Mouse (Mus musculus): Measurements from ENCODE around the gene C1qtnf5. TPM values are rescaled to one million over a fixed set of nuclear protein-coding genes. Genes with fewer than 3 reads are reported as not detected.

C1qtnf5 gene
- polyA plus RNA-seq, 1 experiment from 2014 or later, result 2.8 TPM

- 7% methylated on average over 9 of the region's 9 CpGs for WGBS
- peak overlapping the region; percentile 67 for H3K4me2 ChIP-seq
- peak overlapping the region; percentile 38 for H3K4me3 ChIP-seq (replicated peaks)
- peak overlapping the region; percentile 17; the same call in 1 of the 2 replicates for H3K9ac ChIP-seq
- peaks cover 27% of the 10 kb centered on the region for H3K4me1 ChIP-seq
- no peak for ATAC-seq (ENCODE audit: insufficient read depth, low FRiP score, low read depth)
- H3K27ac ChIP-seq, result peak overlapping the region; percentile 93
- no peaks in the 10 kb centered on the region for H3K36me3 ChIP-seq
- H3K9me3 ChIP-seq, result no peaks in the 10 kb centered on the region
- no peaks in the 10 kb centered on the region for H3K27me3 ChIP-seq (replicated peaks)
Observed at GRCm38 (mm10) chr9:44129633-44130032, 22.6 kb downstream of the C1qtnf5 start.

- H3K4me1 ChIP-seq, result peaks cover 31% of the 10 kb centered on the region
- peak overlapping the region; percentile 17; the same call in 1 of the 2 replicates for H3K9ac ChIP-seq
- H3K27ac ChIP-seq, result peak overlapping the region; percentile 93
- peak overlapping the region; percentile 67 for H3K4me2 ChIP-seq
- no peaks in the 10 kb centered on the region for H3K36me3 ChIP-seq
- H3K27me3 ChIP-seq (replicated peaks), result no peaks in the 10 kb centered on the region
- no peaks in the 10 kb centered on the region for H3K9me3 ChIP-seq
- ATAC-seq (ENCODE audit: insufficient read depth, low FRiP score, low read depth), result peak; percentile 59
- H3K4me3 ChIP-seq (replicated peaks), result peak overlapping the region; percentile 38
- 0% methylated on average over 27 of the region's 27 CpGs for WGBS
Observed at GRCm38 (mm10) chr9:44130034-44130433, 23.0 kb downstream of the C1qtnf5 start.

- peak overlapping the region; percentile 90 for H3K27ac ChIP-seq
- no peaks in the 10 kb centered on the region for H3K36me3 ChIP-seq
- ATAC-seq (ENCODE audit: insufficient read depth, low FRiP score, low read depth), result peak; percentile 9; the same call in 1 of the 2 replicates
- H3K27me3 ChIP-seq (replicated peaks), result no peaks in the 10 kb centered on the region
- no peak overlapping the region for H3K9ac ChIP-seq
- peak overlapping the region; percentile 67 for H3K4me2 ChIP-seq
- WGBS, result 25% methylated on average over 19 of the region's 19 CpGs
- peak overlapping the region; percentile 38; the same call in 1 of the 2 replicates for H3K4me3 ChIP-seq (replicated peaks)
- H3K4me1 ChIP-seq, result peaks cover 30% of the 10 kb centered on the region
- H3K9me3 ChIP-seq, result no peaks in the 10 kb centered on the region
Observed at GRCm38 (mm10) chr9:44130581-44131275, 23.7 kb downstream of the C1qtnf5 start.

GRCm38 (mm10) chr9:44131276-44131590 lies 24.2 kb downstream of the C1qtnf5 start:
- H3K4me1 ChIP-seq, result peaks cover 32% of the 10 kb centered on the region
- H3K27me3 ChIP-seq (replicated peaks), result no peaks in the 10 kb centered on the region
- WGBS, result 43% methylated on average over 7 of the region's 7 CpGs
- no peak overlapping the region; the same call in 1 of the 2 replicates for H3K4me2 ChIP-seq
- H3K27ac ChIP-seq, result peak overlapping the region; percentile 90
- H3K9ac ChIP-seq, result no peak overlapping the region
- no peaks in the 10 kb centered on the region for H3K9me3 ChIP-seq
- H3K4me3 ChIP-seq (replicated peaks), result no peak overlapping the region
- no peaks in the 10 kb centered on the region for H3K36me3 ChIP-seq
- ATAC-seq (ENCODE audit: insufficient read depth, low FRiP score, low read depth), result no peak

- ATAC-seq (ENCODE audit: insufficient read depth, low FRiP score, low read depth), result no peak
- Histone ChIP-seq H3K27me3 (replicated peaks) (no peaks in the 10 kb centered on the region), H3K36me3 (no peaks in the 10 kb centered on the region), H3K4me2 (no peak overlapping the region), H3K4me1 (peaks cover 28% of the 10 kb centered on the region), H3K27ac (no peak overlapping the region), H3K4me3 (replicated peaks) (no peak overlapping the region), H3K9ac (no peak overlapping the region), H3K9me3 (no peaks in the 10 kb centered on the region)
- WGBS, result 62% methylated on average over 5 of the region's 5 CpGs
Observed at GRCm38 (mm10) chr9:44132200-44132599, 25.2 kb downstream of the C1qtnf5 start.

- no peak for ATAC-seq (ENCODE audit: insufficient read depth, low FRiP score, low read depth)
- Histone ChIP-seq H3K9me3 (no peaks in the 10 kb centered on the region), H3K4me1 (peaks cover 28% of the 10 kb centered on the region), H3K4me2 (peak overlapping the region; percentile 92), H3K36me3 (no peaks in the 10 kb centered on the region), H3K27ac (peak overlapping the region; percentile 87), H3K9ac (no peak overlapping the region), H3K27me3 (replicated peaks) (no peaks in the 10 kb centered on the region), H3K4me3 (replicated peaks) (peak overlapping the region; percentile 65)
- 11% methylated on average over 2 of the region's 2 CpGs for WGBS
Observed at GRCm38 (mm10) chr9:44133287-44133686, 26.2 kb downstream of the C1qtnf5 start.

GRCm38 (mm10) chr9:44134101-44134850 lies 27.2 kb downstream of the C1qtnf5 start, which contains the start of gene Mcam:
Gene Mcam (plus strand): TSS chr9:44134469.
- Histone ChIP-seq H3K4me1 (peaks cover 28% of the 10 kb centered on the region), H3K9ac (peak within 1 kb of the TSS; percentile 78), H3K27ac (peak within 1 kb of the TSS; percentile 87), H3K9me3 (no peaks in the 10 kb centered on the region), H3K4me2 (peak within 1 kb of the TSS; percentile 92), H3K4me3 (replicated peaks) (peak within 1 kb of the TSS; percentile 65), H3K27me3 (replicated peaks) (no peaks in the 10 kb centered on the region), H3K36me3 (no peaks in the 10 kb centered on the region)
- ATAC-seq (ENCODE audit: insufficient read depth, low FRiP score, low read depth), result peak; percentile 21; the same call in 1 of the 2 replicates
- under 1% methylated on average over 50 of the region's 55 CpGs for WGBS

- no peaks in the 10 kb centered on the region for H3K9me3 ChIP-seq
- no peak for ATAC-seq (ENCODE audit: insufficient read depth, low FRiP score, low read depth)
- H3K27me3 ChIP-seq (replicated peaks), result no peaks in the 10 kb centered on the region
- H3K4me2 ChIP-seq, result peak overlapping the region; percentile 92
- no peaks in the 10 kb centered on the region for H3K36me3 ChIP-seq
- peak overlapping the region; percentile 80 for H3K27ac ChIP-seq
- peak overlapping the region; percentile 65 for H3K4me3 ChIP-seq (replicated peaks)
- peak overlapping the region; percentile 78 for H3K9ac ChIP-seq
- 2% methylated on average over 49 of the region's 49 CpGs for WGBS
- H3K4me1 ChIP-seq, result peaks cover 28% of the 10 kb centered on the region
Observed at GRCm38 (mm10) chr9:44134851-44135730, 28.0 kb downstream of the C1qtnf5 start.

GRCm38 (mm10) chr9:44135731-44136411 lies 28.8 kb downstream of the C1qtnf5 start:
- no peaks in the 10 kb centered on the region for H3K36me3 ChIP-seq
- peaks cover 20% of the 10 kb centered on the region for H3K4me1 ChIP-seq
- H3K27me3 ChIP-seq (replicated peaks), result no peaks in the 10 kb centered on the region
- 0 out of 2 replicates have a peak overlapping the region, but pooled peaks have one; percentile 78 for H3K9ac ChIP-seq
- no peaks in the 10 kb centered on the region for H3K9me3 ChIP-seq
- 42% methylated on average over 7 of the region's 7 CpGs for WGBS
- H3K4me3 ChIP-seq (replicated peaks), result peak overlapping the region; percentile 65
- H3K27ac ChIP-seq, result peak overlapping the region; percentile 80; the same call in 1 of the 2 replicates
- peak; percentile 13; the same call in 1 of the 2 replicates for ATAC-seq (ENCODE audit: insufficient read depth, low FRiP score, low read depth)
- peak overlapping the region; percentile 92 for H3K4me2 ChIP-seq

- H3K36me3 ChIP-seq, result 0 out of 2 replicates have a peak, but pooled peaks cover 3% of the 10 kb centered on the region
- 44% methylated on average over 4 of the region's 4 CpGs for WGBS
Observed at GRCm38 (mm10) chr9:44137846-44138245, 30.8 kb downstream of the C1qtnf5 start.

GRCm38 (mm10) chr9:44141951-44142350 lies 34.9 kb downstream of the C1qtnf5 start:
- H3K36me3 ChIP-seq, result peaks cover 14% of the 10 kb centered on the region; the same call in 1 of the 2 replicates
- H3K4me2 ChIP-seq, result no peak overlapping the region
- WGBS, result 63% methylated on average over 5 of the region's 5 CpGs
- H3K9ac ChIP-seq, result no peak overlapping the region
- no peak for ATAC-seq (ENCODE audit: insufficient read depth, low FRiP score, low read depth)
- no peaks in the 10 kb centered on the region for H3K4me1 ChIP-seq
- no peak overlapping the region for H3K4me3 ChIP-seq (replicated peaks)
- H3K27me3 ChIP-seq (replicated peaks), result no peaks in the 10 kb centered on the region
- H3K9me3 ChIP-seq, result no peaks in the 10 kb centered on the region
- H3K27ac ChIP-seq, result no peak overlapping the region

More at GRCm38 (mm10) chr9:44137846-44138245, 30.8 kb downstream of the C1qtnf5 start:
- Histone ChIP-seq H3K27me3 (replicated peaks) (no peaks in the 10 kb centered on the region), H3K9ac (no peak overlapping the region), H3K4me1 (peaks cover 16% of the 10 kb centered on the region), H3K4me2 (no peak overlapping the region), H3K9me3 (no peaks in the 10 kb centered on the region), H3K27ac (no peak overlapping the region), H3K4me3 (replicated peaks) (no peak overlapping the region)
- ATAC-seq (ENCODE audit: insufficient read depth, low FRiP score, low read depth), result no peak
